Mouse (Mus musculus): ENCODE results near the gene Gnai3. TPM values are rescaled to one million over a fixed set of nuclear protein-coding genes. Genes with fewer than 3 reads are reported as not detected.
A peak's percentile ranks its signal among the peaks of the same experiment; 100 is the strongest.

Gene Gnai3
- polyA plus RNA-seq (2016; fragmentation: Nextera tagmentation; extraction: Ambion mirVana): 193 and 201 TPM in 2 replicates

DNA sequence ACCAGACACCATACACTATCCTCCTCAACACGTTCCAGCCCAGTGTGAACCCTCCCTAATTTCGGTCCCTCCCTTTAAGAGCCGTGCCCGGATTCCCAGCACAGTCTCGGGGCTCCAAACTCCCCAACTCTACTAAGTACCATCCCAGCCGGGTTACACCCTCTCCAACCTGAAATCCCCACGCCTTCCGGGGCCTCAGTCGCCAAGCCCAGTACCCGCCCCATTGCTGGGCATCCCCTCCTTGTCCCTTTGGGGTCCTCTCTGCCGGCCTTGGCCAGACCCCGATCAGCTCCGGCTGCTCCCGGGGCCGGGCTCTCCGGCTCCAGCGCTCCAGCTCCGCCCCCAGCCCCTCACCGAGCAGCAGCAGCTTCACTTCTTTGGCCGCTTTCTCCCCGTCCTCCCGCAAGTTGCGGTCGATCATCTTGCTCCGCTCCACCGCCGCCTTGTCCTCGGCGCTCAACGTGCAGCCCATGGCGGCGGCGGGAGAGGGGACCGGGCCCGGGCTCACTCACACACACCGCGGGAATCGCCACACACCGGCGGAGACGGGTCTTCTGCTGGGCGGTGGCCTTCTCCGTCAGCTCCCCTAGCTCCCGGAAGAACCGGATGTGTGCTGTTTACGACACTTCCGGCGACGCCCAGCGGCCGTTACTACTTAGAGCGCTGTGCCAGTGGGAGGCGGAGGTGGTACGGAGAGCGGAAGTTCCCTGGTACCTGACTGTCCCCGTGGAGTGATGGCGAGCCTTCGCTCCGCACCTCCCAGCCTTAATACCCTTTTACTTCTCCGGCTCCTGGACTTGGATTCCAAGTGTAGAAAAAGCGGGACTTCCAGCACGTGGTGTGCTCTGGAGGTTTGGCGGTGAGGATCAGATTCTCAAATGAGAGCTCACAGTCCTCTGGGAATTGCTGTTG is at the start of gene Gnai3:
Gnai3 (minus strand) TSS at position 613 of the 912 bp plus-strand sequence.
- under 1% methylated on average over 63 of the region's 63 CpGs for WGBS
- peak within 1 kb of the TSS; percentile 96 for H3K9ac ChIP-seq

GRCm38 (mm10) chr3:108195287-108195686 is 49.3 kb upstream of the Gnai3 start:
- Histone ChIP-seq H3K27ac (peak overlapping the region; percentile 82; the same call in 1 of the 2 replicates), H3K9me3 (replicated peaks) (no peaks in the 10 kb centered on the region)
- ATAC-seq (ENCODE audit: low FRiP score): no peak

More for the DNA sequence above, at the start of gene Gnai3:
- H3K9me3 ChIP-seq (replicated peaks): no peaks in the 10 kb centered on the region
- H3K27me3 ChIP-seq: no peaks in the 10 kb centered on the region
- H3K4me2 ChIP-seq (replicated peaks): peak within 1 kb of the TSS; percentile 88
- peak within 1 kb of the TSS; percentile 95 for H3K27ac ChIP-seq
- ATAC-seq (ENCODE audit: low FRiP score): peak; percentile 94
- H3K4me1 ChIP-seq: peaks cover 16% of the 10 kb centered on the region
- 0 out of 2 replicates have a peak, but pooled peaks cover 2% of the 10 kb centered on the region for H3K36me3 ChIP-seq
- H3K4me3 ChIP-seq: peak within 1 kb of the TSS; percentile 83

GRCm38 (mm10) chr3:108193686-108194085 is 47.7 kb upstream of the Gnai3 start:
- H3K36me3 ChIP-seq: peaks cover 10% of the 10 kb centered on the region; the same call in 1 of the 2 replicates
- no peak overlapping the region for H3K4me2 ChIP-seq (replicated peaks)
- no peaks in the 10 kb centered on the region for H3K27me3 ChIP-seq
- H3K9ac ChIP-seq: 0 out of 2 replicates have a peak overlapping the region, but pooled peaks have one; percentile 18
- no peaks in the 10 kb centered on the region for H3K9me3 ChIP-seq (replicated peaks)
- H3K4me1 ChIP-seq: peaks cover 37% of the 10 kb centered on the region
- no peak overlapping the region for H3K4me3 ChIP-seq
- H3K27ac ChIP-seq: no peak overlapping the region
- no peak for ATAC-seq (ENCODE audit: low FRiP score)
- 75% methylated on average over 4 of the region's 4 CpGs for whole genome bisulfite sequencing

More at GRCm38 (mm10) chr3:108195287-108195686, 49.3 kb upstream of the Gnai3 start:
- 90% methylated on average over 4 of the region's 4 CpGs for WGBS
- Histone ChIP-seq H3K36me3 (peaks cover 18% of the 10 kb centered on the region; the same call in 1 of the 2 replicates), H3K4me1 (peaks cover 34% of the 10 kb centered on the region), H3K9ac (no peak overlapping the region), H3K4me3 (no peak overlapping the region), H3K4me2 (replicated peaks) (no peak overlapping the region), H3K27me3 (no peaks in the 10 kb centered on the region)

DNA sequence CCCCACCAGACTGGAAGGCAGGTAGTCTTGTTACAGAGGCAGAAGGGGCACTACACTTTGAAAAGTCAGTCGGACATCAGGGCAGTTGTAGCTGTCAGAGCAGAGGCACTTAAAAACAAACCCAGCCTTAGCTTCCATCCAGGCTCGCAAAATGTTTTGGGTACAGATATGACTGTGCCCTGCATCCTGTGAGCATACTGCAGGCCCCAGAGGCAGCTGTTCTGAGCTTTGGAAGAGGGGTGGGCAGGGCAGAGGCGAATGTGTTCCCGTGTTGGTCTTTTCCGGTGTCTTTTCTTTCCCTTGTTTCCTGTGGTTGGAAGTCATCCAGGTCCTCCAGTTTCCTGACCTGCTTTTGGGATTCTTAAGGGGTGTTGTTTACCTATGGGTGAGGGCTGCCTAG is 44.0 kb upstream of the Gnai3 start:
- no peak overlapping the region for H3K4me3 ChIP-seq
- ATAC-seq (ENCODE audit: low FRiP score): no peak
- WGBS: 74% methylated on average over 5 of the region's 5 CpGs
- 0 out of 2 replicates have a peak, but pooled peaks cover 4% of the 10 kb centered on the region for H3K36me3 ChIP-seq
- H3K9me3 ChIP-seq (replicated peaks): no peaks in the 10 kb centered on the region
- H3K4me1 ChIP-seq: peaks cover 34% of the 10 kb centered on the region
- H3K27ac ChIP-seq: no peak overlapping the region
- H3K27me3 ChIP-seq: peaks cover 12% of the 10 kb centered on the region
- H3K4me2 ChIP-seq (replicated peaks): peak overlapping the region; percentile 16; the same call in 1 of the 2 replicates
- H3K9ac ChIP-seq: 0 out of 2 replicates have a peak overlapping the region, but pooled peaks have one; percentile 2

- Histone ChIP-seq H3K36me3 (0 out of 2 replicates have a peak, but pooled peaks cover 4% of the 10 kb centered on the region), H3K27ac (no peak overlapping the region), H3K4me2 (replicated peaks) (0 out of 2 replicates have a peak overlapping the region, but pooled peaks have one; percentile 16), H3K4me1 (peaks cover 34% of the 10 kb centered on the region), H3K9me3 (replicated peaks) (no peaks in the 10 kb centered on the region), H3K9ac (no peak overlapping the region), H3K4me3 (no peak overlapping the region), H3K27me3 (peaks cover 16% of the 10 kb centered on the region)
- 69% methylated on average over 9 of the region's 9 CpGs for WGBS
- ATAC-seq (ENCODE audit: low FRiP score): no peak
Measured at GRCm38 (mm10) chr3:108188716-108189490, 43.0 kb upstream of the Gnai3 start.

DNA sequence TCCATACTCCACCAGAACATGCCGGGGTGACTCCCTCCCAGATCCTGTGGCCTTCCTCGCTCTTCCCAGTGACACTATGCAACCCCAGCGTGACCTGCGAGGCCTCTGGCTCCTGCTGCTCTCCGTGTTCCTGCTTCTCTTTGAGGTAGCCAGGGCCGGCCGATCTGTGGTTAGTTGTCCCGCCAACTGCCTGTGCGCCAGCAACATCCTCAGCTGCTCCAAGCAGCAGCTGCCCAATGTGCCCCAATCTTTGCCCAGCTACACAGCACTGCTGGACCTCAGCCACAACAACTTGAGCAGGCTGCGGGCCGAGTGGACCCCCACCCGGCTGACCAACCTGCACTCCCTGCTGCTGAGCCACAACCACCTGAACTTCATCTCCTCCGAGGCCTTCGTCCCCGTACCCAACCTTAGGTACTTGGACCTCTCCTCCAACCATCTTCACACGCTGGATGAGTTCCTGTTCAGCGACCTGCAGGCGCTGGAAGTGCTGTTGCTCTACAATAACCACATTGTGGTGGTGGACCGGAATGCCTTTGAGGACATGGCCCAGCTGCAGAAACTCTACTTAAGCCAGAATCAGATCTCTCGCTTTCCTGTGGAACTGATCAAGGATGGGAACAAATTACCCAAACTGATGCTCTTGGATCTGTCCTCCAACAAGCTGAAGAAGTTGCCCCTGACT is 41.3 kb upstream of the Gnai3 start:
- 59% methylated on average over 20 of the region's 20 CpGs for WGBS
- Histone ChIP-seq H3K4me1 (peaks cover 34% of the 10 kb centered on the region), H3K27ac (no peak overlapping the region), H3K4me2 (replicated peaks) (peak overlapping the region; percentile 89), H3K36me3 (0 out of 2 replicates have a peak, but pooled peaks cover 4% of the 10 kb centered on the region), H3K9ac (peak overlapping the region; percentile 80), H3K4me3 (peak overlapping the region; percentile 77), H3K9me3 (replicated peaks) (no peaks in the 10 kb centered on the region), H3K27me3 (peaks cover 16% of the 10 kb centered on the region)
- 0 out of 2 replicates have a peak, but pooled peaks have one; percentile 3 for ATAC-seq (ENCODE audit: low FRiP score)

DNA sequence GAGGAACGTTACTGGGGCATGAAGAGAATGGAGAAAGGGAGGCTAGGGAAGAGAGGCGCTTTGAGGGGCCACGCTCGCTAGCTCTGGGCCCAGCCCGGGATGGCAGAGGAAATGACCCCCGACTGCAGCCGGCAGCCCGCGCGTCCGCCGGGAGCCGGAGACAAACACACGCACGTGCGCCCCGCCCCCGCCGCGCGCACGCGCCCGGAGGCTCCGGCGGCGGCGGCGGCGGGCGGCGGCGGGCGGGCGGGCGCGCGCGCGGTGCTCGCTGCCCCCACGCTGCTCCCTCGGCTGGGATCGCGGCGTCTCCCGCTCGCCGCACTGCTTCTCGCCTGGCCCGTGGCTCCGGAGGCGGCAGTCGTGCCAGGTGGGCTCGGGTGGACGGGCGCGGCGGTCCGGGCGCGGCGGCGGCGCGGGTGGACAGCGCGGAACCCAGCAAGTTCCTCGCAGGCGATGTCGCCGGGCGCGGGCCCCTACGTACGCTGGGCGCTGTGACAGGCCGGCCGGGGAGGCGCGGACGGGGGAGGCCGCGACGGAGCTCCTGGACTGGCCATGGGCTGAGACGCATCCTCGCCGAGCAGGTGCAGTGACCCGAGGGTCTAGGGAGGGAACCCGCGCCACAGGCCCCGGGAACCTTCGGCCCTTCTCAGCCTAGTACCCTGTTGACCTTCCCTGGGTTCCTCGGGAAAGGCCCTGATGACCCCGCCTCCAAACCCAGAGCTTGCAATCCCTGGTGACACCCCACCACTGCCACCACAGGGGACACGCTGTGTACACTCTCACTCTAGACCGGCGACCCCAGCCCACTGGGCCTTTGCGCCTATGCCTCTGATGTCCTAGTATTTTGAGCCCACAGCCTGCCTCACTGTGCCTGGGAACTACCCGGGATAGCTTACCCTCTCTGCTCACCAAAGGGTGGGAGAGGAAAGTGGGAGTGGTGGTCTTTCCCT is 40.4 kb upstream of the Gnai3 start, which contains the start of gene Amigo1:
Amigo1 (plus strand) TSS at position 238 of the 950 bp plus-strand sequence.
- under 1% methylated on average over 53 of the region's 100 CpGs for WGBS
- H3K4me2 ChIP-seq (replicated peaks): peak within 1 kb of the TSS; percentile 89
- H3K36me3 ChIP-seq: 0 out of 2 replicates have a peak, but pooled peaks cover 4% of the 10 kb centered on the region
- H3K4me3 ChIP-seq: peak within 1 kb of the TSS; percentile 77
- peaks cover 16% of the 10 kb centered on the region for H3K27me3 ChIP-seq
- H3K4me1 ChIP-seq: peaks cover 34% of the 10 kb centered on the region
- H3K9ac ChIP-seq: peak within 1 kb of the TSS; percentile 80
- H3K27ac ChIP-seq: peak within 1 kb of the TSS; percentile 71; the same call in 1 of the 2 replicates
- peak; percentile 81 for ATAC-seq (ENCODE audit: low FRiP score)
- H3K9me3 ChIP-seq (replicated peaks): no peaks in the 10 kb centered on the region

DNA sequence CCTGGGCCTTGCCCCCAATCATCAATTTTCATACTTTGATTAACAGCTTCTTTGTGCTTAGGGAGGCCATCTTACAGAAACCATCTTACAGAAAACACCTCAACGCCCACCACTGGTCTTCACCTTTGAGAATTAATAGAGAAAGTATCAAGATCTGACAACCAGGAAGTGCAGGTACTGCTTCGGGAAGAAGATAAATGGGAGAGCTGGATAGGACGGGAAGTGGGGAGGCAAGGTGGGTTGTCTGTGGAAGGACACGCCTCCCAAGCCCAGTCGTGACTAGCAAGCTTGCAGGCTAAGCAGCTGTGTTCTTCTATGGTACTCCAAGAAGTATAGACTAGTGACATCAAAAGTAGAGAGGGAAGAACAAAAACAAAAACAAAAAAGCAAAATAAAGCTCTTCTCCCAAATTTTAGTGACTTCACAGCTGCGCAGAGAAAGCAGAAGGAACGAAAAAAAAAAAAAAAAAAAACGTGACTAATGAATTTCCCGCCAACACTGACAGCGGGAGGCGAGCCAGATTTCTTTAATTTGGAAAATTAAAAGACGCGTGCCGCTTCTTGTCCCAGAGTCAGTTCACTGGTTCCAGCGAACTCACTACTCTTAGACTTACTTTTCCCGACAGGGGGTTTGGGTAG is 39.6 kb upstream of the Gnai3 start:
- peak overlapping the region; percentile 89 for H3K4me2 ChIP-seq (replicated peaks)
- H3K36me3 ChIP-seq: no peaks in the 10 kb centered on the region
- H3K9ac ChIP-seq: peak overlapping the region; percentile 80; the same call in 1 of the 2 replicates
- no peak; the same call in 1 of the 2 replicates for ATAC-seq (ENCODE audit: low FRiP score)
- H3K4me3 ChIP-seq: peak overlapping the region; percentile 77
- H3K4me1 ChIP-seq: peaks cover 34% of the 10 kb centered on the region
- 3% methylated on average over 16 of the region's 16 CpGs for WGBS
- no peak overlapping the region for H3K27ac ChIP-seq
- no peaks in the 10 kb centered on the region for H3K9me3 ChIP-seq (replicated peaks)
- H3K27me3 ChIP-seq: peaks cover 16% of the 10 kb centered on the region

DNA sequence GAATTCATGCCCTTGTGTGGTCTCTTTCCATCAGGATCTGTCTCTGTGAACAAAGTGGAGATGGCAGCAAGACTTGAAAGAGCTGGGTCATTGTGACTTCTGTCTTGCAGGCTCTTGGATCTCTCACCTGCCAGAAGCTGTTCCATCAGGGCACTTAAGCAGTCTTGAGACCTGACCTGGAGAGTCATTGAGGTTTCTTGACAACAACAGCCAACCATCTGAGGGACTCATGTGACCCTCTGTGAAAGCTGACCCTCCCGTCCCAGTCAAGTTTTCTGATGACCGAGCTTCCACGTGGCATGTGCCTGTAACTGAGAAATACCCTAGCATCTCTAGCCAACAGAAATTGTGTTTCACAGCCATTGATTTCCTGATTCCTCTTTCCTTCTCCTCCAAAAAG is 38.8 kb upstream of the Gnai3 start:
- WGBS: 76% methylated on average over 3 of the region's 3 CpGs
- Histone ChIP-seq H3K9me3 (replicated peaks) (no peaks in the 10 kb centered on the region), H3K4me2 (replicated peaks) (no peak overlapping the region), H3K27me3 (peaks cover 16% of the 10 kb centered on the region), H3K27ac (no peak overlapping the region), H3K9ac (no peak overlapping the region), H3K36me3 (no peaks in the 10 kb centered on the region), H3K4me3 (no peak overlapping the region), H3K4me1 (peaks cover 31% of the 10 kb centered on the region)
- no peak for ATAC-seq (ENCODE audit: low FRiP score)

DNA sequence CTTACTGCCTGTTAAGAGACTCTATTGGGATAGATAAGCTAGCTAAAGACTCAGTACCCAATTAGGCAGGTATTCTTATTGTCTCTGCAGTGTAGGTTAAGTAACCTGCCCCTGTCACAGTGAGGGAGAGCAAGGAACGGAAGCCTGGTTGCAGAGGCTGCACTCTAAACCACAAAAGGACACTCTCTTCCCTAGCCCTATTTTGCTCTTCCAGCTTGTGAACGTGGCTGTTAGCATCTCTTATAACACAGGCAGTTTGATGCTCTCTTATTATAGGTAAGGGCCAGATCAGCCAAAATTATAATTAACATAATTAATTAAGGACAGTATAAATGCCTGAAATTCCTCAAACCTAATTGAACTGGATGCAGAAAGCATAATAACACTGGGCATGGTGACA is 34.6 kb upstream of the Gnai3 start:
- Histone ChIP-seq H3K4me3 (no peak overlapping the region), H3K9ac (no peak overlapping the region), H3K27me3 (peaks cover 9% of the 10 kb centered on the region; the same call in 1 of the 2 replicates), H3K9me3 (replicated peaks) (no peaks in the 10 kb centered on the region), H3K36me3 (no peaks in the 10 kb centered on the region), H3K4me1 (peaks cover 3% of the 10 kb centered on the region), H3K27ac (no peak overlapping the region), H3K4me2 (replicated peaks) (no peak overlapping the region)
- no peak for ATAC-seq (ENCODE audit: low FRiP score)
- WGBS: 55% methylated on average over 2 of the region's 2 CpGs
